Mouse (Mus musculus) spleen, adult 2 months (tissue): ENCODE data around the gene Pknox2. TPM values are rescaled to one million over a fixed set of nuclear protein-coding genes. Genes with fewer than 3 reads are reported as not detected.

Experiments
- DNase-seq, 2 experiments: peaks; one replicate each; pipeline versions ENCODE4 v3.0.0 to v3.0.0-alpha.2; 2012 to 2021; ENCODE audit warnings: low spot score in 2 of 2, low read depth in 1 of 2
- H3K27ac ChIP-seq: fragments of 200-500 bp; 2 replicates; pipeline ENCODE4 v1.5.1; 2012; ENCODE audit warnings: low read length, inconsistent platforms; ENCODE audit not compliant: insufficient read depth
- H3K27me3 ChIP-seq: fragments of 200-500 bp; 2 replicates; pipeline ENCODE4 v1.6.1; 2012; ENCODE audit warnings: mild to moderate bottlenecking, moderate library complexity, low read length, inconsistent platforms; ENCODE audit not compliant: control insufficient read depth, insufficient read depth
- H3K36me3 ChIP-seq: fragments of 200-500 bp; 2 replicates; pipeline ENCODE4 v1.6.1; 2012; ENCODE audit warnings: mild to moderate bottlenecking, low read length, inconsistent platforms; ENCODE audit not compliant: control insufficient read depth, insufficient read depth
- H3K4me1 ChIP-seq: fragments of 200-500 bp; 2 replicates; pipeline ENCODE4 v1.6.1; 2011; ENCODE audit warnings: inconsistent platforms; ENCODE audit not compliant: control insufficient read depth, insufficient read depth, insufficient read length
- H3K4me3 ChIP-seq: fragments of 200-500 bp; 2 replicates; pipeline ENCODE4 v1.5.1; 2011; ENCODE audit warnings: mild to moderate bottlenecking, inconsistent platforms; ENCODE audit not compliant: insufficient read depth, insufficient read length; ENCODE audit errors: extremely low read depth
- CTCF ChIP-seq: fragments of 200-500 bp; IDR thresholded peaks from 2 replicates; pipeline ENCODE4 v1.5.1; 2011; ENCODE audit warnings: mild to moderate bottlenecking, inconsistent platforms; ENCODE audit not compliant: insufficient read depth, insufficient read length, insufficient replicate concordance; ENCODE audit errors: extremely low read depth
- POLR2A ChIP-seq: fragments of 200-500 bp; IDR thresholded peaks from 2 replicates; pipeline ENCODE4 v1.6.1; 2011; ENCODE audit warnings: low read depth, low read length, inconsistent platforms
- WGBS: fragments of 180-500 bp; shearing (Covaris S2); methylation state at CpG from one replicate; pipeline ENCODE4 v1.1.7; 2018; 5-methylcytosine and 5-hydroxymethylcytosine counted together
- polyA plus RNA-seq: library from polyadenylated mRNA; depleted of rRNA; stranded (reverse); fragments of >200 nt; gene quantifications from 2 replicates; pipeline ENCODE4 v1.2.3, GENCODE M21; 2012

The Pknox2 gene
- polyA plus RNA-seq, 1 experiment, result 2.9 TPM

DNA sequence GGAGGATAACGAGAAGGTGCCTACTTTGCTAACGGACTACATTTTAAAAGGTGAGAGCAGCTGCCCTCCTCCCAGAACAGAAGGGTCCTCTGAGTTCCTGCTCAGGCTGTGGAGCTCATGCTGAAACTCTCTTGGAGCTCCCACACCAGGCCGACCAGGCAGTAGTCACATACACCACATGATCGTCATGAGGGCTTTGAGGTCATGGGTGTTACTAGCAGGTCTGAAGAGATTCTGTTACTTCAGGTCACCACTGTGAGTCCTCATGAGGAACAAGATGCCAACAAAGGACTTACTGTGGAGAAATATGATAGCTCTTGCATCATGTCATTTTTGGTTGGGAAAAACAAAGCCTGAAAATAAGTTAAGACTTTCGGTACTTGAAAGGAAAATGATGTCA lies 270.9 kb downstream of the Pknox2 start:
- no peak for DNase-seq
- WGBS, result 84% methylated on average over 5 of the region's 5 CpGs
- no peaks in the 10 kb centered on the region for H3K27me3 ChIP-seq
- H3K4me3 ChIP-seq, result no peak overlapping the region
- no peaks in the 10 kb centered on the region for H3K36me3 ChIP-seq
- no peaks in the 10 kb centered on the region for H3K4me1 ChIP-seq
- no peak for TF ChIP-seq CTCF
- TF ChIP-seq POLR2A, result no peak
- no peak overlapping the region for H3K27ac ChIP-seq

DNA sequence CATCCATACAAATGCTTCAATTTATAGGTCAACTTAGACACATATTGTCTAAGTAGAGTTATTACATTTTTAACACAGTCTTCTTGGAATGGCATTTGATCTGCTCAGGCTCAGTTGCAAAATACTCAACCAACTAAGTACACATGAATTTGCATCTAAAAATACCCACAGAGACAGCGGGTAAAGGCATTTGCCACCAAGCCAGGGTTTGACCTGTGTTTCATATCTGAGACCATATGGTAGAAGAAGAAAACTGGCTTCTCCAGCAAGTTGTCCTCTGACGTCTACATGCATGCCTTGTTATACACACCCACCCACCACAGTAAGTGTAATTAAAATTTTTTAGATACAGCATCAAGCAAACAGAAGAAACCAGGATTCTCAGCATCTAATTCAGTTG lies 273.4 kb downstream of the Pknox2 start:
- Histone ChIP-seq H3K27ac (no peak overlapping the region), H3K36me3 (no peaks in the 10 kb centered on the region), H3K4me3 (no peak overlapping the region), H3K27me3 (no peaks in the 10 kb centered on the region), H3K4me1 (no peaks in the 10 kb centered on the region)
- DNase-seq, result no peak
- 85% methylated on average over 2 of the region's 2 CpGs for WGBS
- TF ChIP-seq POLR2A (no peak), CTCF (no peak)

DNA sequence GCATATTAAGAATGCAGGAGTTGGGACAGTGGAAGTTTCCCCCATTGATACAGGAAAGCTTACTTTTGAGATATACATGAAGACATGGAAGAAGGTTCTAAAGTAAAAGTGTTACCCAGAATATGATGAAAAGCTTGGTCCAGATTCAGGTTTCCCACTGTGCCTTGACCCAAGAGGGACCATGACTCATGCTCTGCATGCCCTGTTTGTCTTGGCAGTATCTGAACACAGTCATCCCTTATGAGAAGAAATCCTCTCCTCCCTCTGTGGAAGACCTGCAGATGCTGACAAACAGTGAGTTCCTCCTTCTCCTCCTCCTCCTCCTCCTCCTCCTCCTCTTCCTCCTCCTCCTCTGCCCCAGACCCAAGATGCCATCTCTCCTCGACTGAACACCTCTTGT lies 276.9 kb downstream of the Pknox2 start:
- no peaks in the 10 kb centered on the region for H3K4me1 ChIP-seq
- WGBS, result 43% methylated on average over 1 of the region's 1 CpGs
- DNase-seq, result no peak
- H3K27me3 ChIP-seq, result no peaks in the 10 kb centered on the region
- H3K36me3 ChIP-seq, result no peaks in the 10 kb centered on the region
- H3K4me3 ChIP-seq, result no peak overlapping the region
- H3K27ac ChIP-seq, result no peak overlapping the region
- TF ChIP-seq CTCF (no peak), POLR2A (no peak)

DNA sequence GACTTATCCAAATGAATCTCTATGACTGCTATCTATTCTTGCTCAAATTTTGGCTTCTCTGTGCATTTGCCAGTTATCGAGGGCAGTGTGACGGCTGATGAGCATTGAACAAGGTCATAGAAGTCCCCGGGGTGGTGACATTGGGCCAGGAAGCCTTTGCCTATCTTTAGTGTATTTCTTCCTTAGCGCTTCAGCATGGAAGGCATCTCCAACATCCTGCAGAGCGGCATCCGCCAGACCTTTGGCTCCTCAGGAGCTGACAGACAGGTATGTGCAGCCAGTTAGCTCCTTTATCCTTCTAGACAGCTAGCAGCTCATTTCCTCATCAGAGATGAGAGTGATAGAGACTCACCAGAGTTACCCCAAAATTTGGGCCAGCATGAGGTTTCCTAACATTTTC lies 278.5 kb downstream of the Pknox2 start:
- H3K4me1 ChIP-seq, result no peaks in the 10 kb centered on the region
- no peak overlapping the region for H3K27ac ChIP-seq
- DNase-seq, result no peak
- WGBS, result 91% methylated on average over 6 of the region's 6 CpGs
- no peaks in the 10 kb centered on the region for H3K36me3 ChIP-seq
- H3K4me3 ChIP-seq, result no peak overlapping the region
- TF ChIP-seq POLR2A (no peak), CTCF (no peak)
- H3K27me3 ChIP-seq, result no peaks in the 10 kb centered on the region

DNA sequence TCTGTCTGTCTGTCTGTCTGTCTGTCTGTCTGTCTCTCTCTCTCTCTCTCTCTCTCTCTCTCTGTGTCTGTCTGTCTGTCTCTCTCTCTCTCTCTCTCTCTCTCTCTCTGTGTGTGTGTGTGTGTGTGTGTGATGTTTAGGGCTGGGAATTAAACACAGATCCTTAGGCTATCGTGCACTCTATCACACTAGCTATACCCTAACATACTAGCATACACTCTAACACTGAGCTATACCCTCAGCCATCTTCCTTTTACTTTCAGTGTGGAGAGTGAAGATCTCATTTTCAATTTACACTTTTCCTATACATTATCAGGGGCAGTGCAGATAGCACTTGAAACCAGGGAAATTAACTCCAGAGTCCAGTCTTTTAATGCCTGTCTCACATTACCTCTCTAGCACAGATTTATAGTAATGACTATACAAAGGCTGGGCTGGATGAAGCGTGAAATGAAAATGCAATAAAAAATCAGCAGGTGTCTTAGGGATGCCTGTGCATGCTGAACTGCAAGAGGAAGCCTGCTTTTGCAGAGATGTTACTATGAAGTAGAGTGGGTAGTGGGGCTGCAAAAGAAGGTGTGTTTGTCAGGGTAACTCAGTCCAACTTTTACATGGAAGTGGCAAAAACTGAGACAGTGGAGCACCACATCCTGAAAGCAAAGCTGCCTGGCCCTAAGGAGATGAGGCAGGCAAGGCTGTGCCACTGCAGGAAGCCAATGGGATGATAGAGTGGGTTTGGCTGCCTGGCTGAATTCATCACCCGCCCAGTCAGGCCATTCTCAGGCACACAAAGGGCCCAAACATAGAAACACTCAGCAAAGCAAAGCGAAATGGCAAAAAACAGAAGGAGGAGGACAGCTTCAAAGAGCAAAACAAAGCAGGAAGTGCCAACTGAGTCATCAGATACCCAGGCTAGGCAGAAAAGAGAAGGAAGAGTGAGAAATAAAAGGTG lies 282.1 kb downstream of the Pknox2 start:
- H3K27me3 ChIP-seq, result no peaks in the 10 kb centered on the region
- DNase-seq, result no peak
- no peaks in the 10 kb centered on the region for H3K4me1 ChIP-seq
- TF ChIP-seq POLR2A (no peak), CTCF (no peak)
- H3K4me3 ChIP-seq, result no peak overlapping the region
- H3K27ac ChIP-seq, result no peak overlapping the region
- H3K36me3 ChIP-seq, result no peaks in the 10 kb centered on the region
- WGBS, result 54% methylated on average over 4 of the region's 4 CpGs

DNA sequence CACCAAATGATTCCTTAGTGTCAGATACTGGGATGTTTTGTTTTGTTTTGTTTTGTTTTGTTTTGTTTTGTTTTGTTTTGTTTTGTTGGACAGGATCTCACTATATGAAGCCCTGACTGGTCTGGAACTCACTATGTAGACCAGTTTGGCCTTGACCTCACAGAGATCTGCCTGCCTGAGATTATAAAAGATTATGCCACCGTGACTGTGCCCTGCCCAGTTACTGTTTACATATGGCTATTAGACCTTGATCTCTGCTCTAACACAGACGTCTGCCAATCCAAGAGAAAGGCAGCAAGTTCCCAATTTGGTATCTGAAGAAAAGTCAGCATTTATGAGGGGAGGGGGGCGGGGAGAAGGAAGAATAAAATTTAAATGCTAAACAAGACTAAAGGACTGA lies 283.5 kb downstream of the Pknox2 start:
- TF ChIP-seq POLR2A (no peak), CTCF (no peak)
- Histone ChIP-seq H3K36me3 (no peaks in the 10 kb centered on the region), H3K4me3 (no peak overlapping the region), H3K27me3 (no peaks in the 10 kb centered on the region), H3K27ac (no peak overlapping the region), H3K4me1 (no peaks in the 10 kb centered on the region)
- DNase-seq, result no peak
- WGBS, result 66% methylated on average over 3 of the region's 3 CpGs

DNA sequence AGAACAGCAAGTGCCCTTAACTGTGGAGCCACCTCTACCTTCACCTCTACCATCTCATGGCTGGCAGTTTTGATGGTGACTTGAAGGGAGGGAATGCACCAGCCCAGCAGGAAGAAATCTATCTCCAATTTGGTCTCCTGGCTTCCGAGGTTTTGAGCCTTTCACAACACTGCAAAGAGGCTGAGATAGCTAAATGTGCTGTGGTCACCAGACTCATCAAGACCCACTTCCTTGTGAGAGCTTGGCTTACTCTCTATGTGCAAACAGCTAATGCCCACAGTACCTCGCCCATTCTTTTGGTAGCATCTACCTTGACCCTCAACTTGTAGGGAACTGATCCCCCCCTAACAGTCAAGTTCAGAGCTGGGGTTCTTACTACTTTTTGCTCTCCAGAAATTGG lies 284.6 kb downstream of the Pknox2 start:
- 50% methylated on average over 2 of the region's 2 CpGs for WGBS
- DNase-seq, result no peak

More for the DNA sequence above, 284.6 kb downstream of the Pknox2 start:
- Histone ChIP-seq H3K4me3 (no peak overlapping the region), H3K27me3 (no peaks in the 10 kb centered on the region), H3K36me3 (no peaks in the 10 kb centered on the region), H3K4me1 (no peaks in the 10 kb centered on the region), H3K27ac (no peak overlapping the region)
- TF ChIP-seq CTCF (no peak), POLR2A (no peak)
